Mouse (Mus musculus) olfactory bulb, adult 2 months (tissue): ENCODE measurements around the gene Mrps14.

Experiments
- CTCF ChIP-seq: fragments of 200-500 bp; IDR thresholded peaks from 2 replicates; pipeline ENCODE4 v1.5.1; 2012; ENCODE audit warnings: low read depth, mild to moderate bottlenecking, low read length, moderate library complexity; ENCODE audit not compliant: insufficient read depth
- POLR2A ChIP-seq: fragments of 200-500 bp; IDR thresholded peaks from 2 replicates; pipeline ENCODE4 v1.6.1; 2012; ENCODE audit warnings: mild to moderate bottlenecking, low read depth, low read length, moderate library complexity; ENCODE audit not compliant: insufficient read depth

DNA sequence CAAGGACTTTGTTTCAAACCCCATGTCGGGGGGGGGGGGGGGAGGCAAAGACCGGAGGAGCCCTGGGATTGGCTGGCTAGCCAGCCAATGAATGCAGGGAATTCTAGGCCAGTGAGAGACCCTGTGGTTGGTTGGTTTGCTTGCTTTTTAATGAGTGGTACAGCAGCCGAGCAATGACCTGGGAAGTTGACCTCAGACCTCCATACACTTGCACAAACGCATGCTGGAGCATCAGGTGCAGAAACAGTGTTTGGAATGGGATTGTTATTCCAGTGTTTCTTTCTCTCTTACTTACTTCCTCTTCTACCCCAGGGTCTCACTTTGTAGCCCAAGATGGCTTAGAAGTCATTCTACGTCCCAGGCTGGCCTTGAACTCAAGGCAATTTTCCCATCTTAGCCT, 28.4 kb upstream of the Mrps14 start:
- TF ChIP-seq CTCF (no peak), POLR2A (no peak)
